Mouse (Mus musculus): ENCODE data around the gene Hras.

Hras gene

GRCm38 (mm10) chr7:141173323-141173850 lies 20.4 kb downstream of the Hras start:
- DNase-seq = no peak

GRCm38 (mm10) chr7:141172116-141173006 lies 21.4 kb downstream of the Hras start, which contains the start of gene Rnh1:
TSS of gene Rnh1 (minus strand) at chr7:141172857.
- DNase-seq = peak; percentile 94

GRCm38 (mm10) chr7:141169866-141170265 lies 23.9 kb downstream of the Hras start:
- no peak for DNase-seq

GRCm38 (mm10) chr7:141169300-141169699 lies 24.5 kb downstream of the Hras start:
- DNase-seq = no peak

GRCm38 (mm10) chr7:141168518-141168953 lies 25.3 kb downstream of the Hras start:
- DNase-seq = peak; percentile 56

GRCm38 (mm10) chr7:141167901-141168517 lies 25.8 kb downstream of the Hras start:
- no peak for DNase-seq

- DNase-seq = no peak
These were observed 29.0 kb downstream of the Hras start for GRCm38 (mm10) chr7:141164850-141165249.

- no peak for DNase-seq
These were observed 29.4 kb downstream of the Hras start for GRCm38 (mm10) chr7:141164397-141164796.

GRCm38 (mm10) chr7:141155362-141155761 lies 38.4 kb downstream of the Hras start:
- DNase-seq = no peak

- DNase-seq = no peak
These were observed 45.2 kb downstream of the Hras start for GRCm38 (mm10) chr7:141148639-141149038.

GRCm38 (mm10) chr7:141147044-141147443 lies 46.8 kb downstream of the Hras start:
- no peak for DNase-seq

- no peak for DNase-seq
These were observed 47.7 kb downstream of the Hras start for GRCm38 (mm10) chr7:141146043-141146595.

- no peak for DNase-seq
These were observed 48.4 kb downstream of the Hras start for GRCm38 (mm10) chr7:141145403-141145802.

- DNase-seq = no peak
These were observed 49.2 kb downstream of the Hras start for GRCm38 (mm10) chr7:141144650-141145049.

- DNase-seq = no peak
These were observed 49.9 kb downstream of the Hras start for GRCm38 (mm10) chr7:141143861-141144260.

- DNase-seq = peak; percentile 70
These were observed 50.7 kb downstream of the Hras start for GRCm38 (mm10) chr7:141143112-141143511.

GRCm38 (mm10) chr7:141141326-141141725 lies 52.5 kb downstream of the Hras start:
- no peak for DNase-seq

Data from thymus, postnatal 14 days (tissue).